Mouse (Mus musculus) liver, adult 2 months (tissue): ENCODE measurements around the gene Crybg1. TPM values are rescaled to one million over a fixed set of nuclear protein-coding genes. Genes with fewer than 3 reads are reported as not detected.
"Not testable (repeated sequence)": the region's sequence is repeated elsewhere in the genome, so short reads cannot be mapped to it uniquely, and the experiment has no call there.

Experiments used
- DNase-seq: peaks from one replicate; pipeline ENCODE4 v3.0.0-alpha.2; 2011; ENCODE audit warnings: low read depth, low spot score; ENCODE audit errors: extremely low read depth
- H3K27ac ChIP-seq: fragments of 200-500 bp; replicated peaks from 2 replicates; pipeline ENCODE4 v1.5.1; 2012; ENCODE audit warnings: low read depth, mild to moderate bottlenecking, control low read depth, inconsistent platforms, low read length; ENCODE audit not compliant: insufficient read depth
- H3K27me3 ChIP-seq: fragments of 200-500 bp; 2 replicates; pipeline ENCODE4 v1.6.1; 2012; ENCODE audit warnings: mild to moderate bottlenecking, moderate library complexity, low read length, inconsistent platforms; ENCODE audit not compliant: control insufficient read depth, insufficient read depth
- H3K36me3 ChIP-seq: fragments of 200-500 bp; 2 replicates; pipeline ENCODE4 v1.6.1; 2012; ENCODE audit warnings: low read length, inconsistent platforms; ENCODE audit not compliant: control insufficient read depth, insufficient read depth
- H3K4me1 ChIP-seq: fragments of 200-500 bp; 2 replicates; pipeline ENCODE4 v1.6.1; 2011; ENCODE audit warnings: low read length; ENCODE audit not compliant: control insufficient read depth, insufficient read depth
- H3K4me3 ChIP-seq: fragments of 200-500 bp; 2 replicates; pipeline ENCODE4 v1.5.1; 2011; ENCODE audit warnings: low read depth, mild to moderate bottlenecking, control low read depth, low read length, moderate library complexity; ENCODE audit not compliant: insufficient read depth
- H3K79me2 ChIP-seq: fragments of 200-500 bp; 2 replicates; pipeline ENCODE4 v1.6.1; 2012; ENCODE audit warnings: inconsistent platforms, mild to moderate bottlenecking, low read length, moderate library complexity; ENCODE audit not compliant: control insufficient read depth, insufficient read depth
- H3K9ac ChIP-seq: fragments of 200-500 bp; 2 replicates; pipeline ENCODE4 v1.6.1; 2012; ENCODE audit warnings: low read depth, mild to moderate bottlenecking, control low read depth, inconsistent platforms, low read length
- CTCF ChIP-seq: fragments of 200-500 bp; IDR thresholded peaks from 2 replicates; pipeline ENCODE4 v1.5.1; 2011; ENCODE audit warnings: low read depth, low read length, control low read depth
- POLR2A ChIP-seq: fragments of 200-500 bp; IDR thresholded peaks from 2 replicates; pipeline ENCODE4 v1.6.1; 2011; ENCODE audit warnings: low read length, control low read depth; ENCODE audit not compliant: insufficient read depth; ENCODE audit errors: extremely low read depth
- WGBS: fragments of 180-500 bp; shearing (Covaris S2); methylation state at CpG from one replicate; pipeline ENCODE4 v1.1.7; 2018; 5-methylcytosine and 5-hydroxymethylcytosine counted together
- polyA plus RNA-seq: library from polyadenylated mRNA; depleted of rRNA; stranded (reverse); fragments of >200 nt; gene quantifications from 2 replicates; pipeline ENCODE4 v1.2.3, GENCODE M21; 2012
- total RNA-seq: library from RNA; depleted of rRNA; stranded (reverse); fragments of >200 nt; gene quantifications from 2 replicates; pipeline ENCODE4 v1.2.3, GENCODE M21; 2014

Crybg1 gene
- total and polyA plus RNA-seq, 2 experiments = 3.2 to 13.0 TPM

DNA sequence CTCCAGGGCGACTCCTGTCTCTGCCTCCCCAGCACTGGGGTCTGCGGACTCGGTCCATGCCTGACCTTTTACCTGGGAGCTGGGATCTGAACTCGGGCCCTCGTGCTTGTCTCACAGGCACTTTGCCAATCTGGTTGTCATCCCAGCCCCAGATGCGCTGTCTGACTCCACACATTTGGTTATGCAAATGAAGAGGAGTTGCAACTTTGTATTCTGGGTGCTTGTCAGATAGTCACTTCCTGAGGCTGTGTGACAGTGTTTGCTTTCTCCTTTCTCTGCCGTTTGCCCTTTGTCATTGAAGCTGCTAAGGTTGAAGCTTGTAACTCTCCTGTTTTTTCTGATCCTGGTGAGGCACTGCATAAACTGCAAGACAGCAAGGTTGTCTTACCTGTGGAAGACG, 220.9 kb downstream of the Crybg1 start:
- H3K4me1 ChIP-seq = peaks cover 7% of the 10 kb centered on the region; the same call in 1 of the 2 replicates
- no peaks in the 10 kb centered on the region for H3K79me2 ChIP-seq
- H3K27ac ChIP-seq = peak overlapping the region; percentile 78
- 38% methylated on average over 8 of the region's 8 CpGs for WGBS
- H3K36me3 ChIP-seq = peaks cover 1% of the 10 kb centered on the region
- no peak for TF ChIP-seq POLR2A
- no peak for TF ChIP-seq CTCF
- H3K4me3 ChIP-seq = no peak overlapping the region
- DNase-seq = peak; percentile 81
- H3K27me3 ChIP-seq = no peaks in the 10 kb centered on the region
- H3K9ac ChIP-seq = 0 out of 2 replicates have a peak overlapping the region, but pooled peaks have one; percentile 1

DNA sequence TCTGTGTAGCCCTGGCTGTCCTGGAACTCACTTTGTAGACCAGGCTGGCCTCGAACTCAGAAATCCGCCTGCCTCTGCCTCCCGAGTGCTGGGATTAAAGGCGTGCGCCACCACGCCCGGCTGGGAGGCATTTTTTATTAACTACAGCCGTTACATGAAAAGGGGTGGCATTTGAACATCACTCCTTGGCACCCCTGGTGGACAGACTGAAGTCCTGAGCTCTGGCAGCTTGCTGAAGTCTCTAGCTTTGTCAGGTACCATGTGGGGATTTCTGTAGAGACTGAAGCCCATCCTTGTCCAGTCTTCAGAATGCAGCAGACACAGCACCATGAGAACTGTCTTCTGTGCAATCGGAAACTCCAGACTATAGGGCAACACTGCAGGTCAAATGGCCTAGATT, 222.9 kb downstream of the Crybg1 start:
- H3K4me3 ChIP-seq, H3K4me1 ChIP-seq, H3K27me3 ChIP-seq, H3K27ac ChIP-seq, H3K9ac ChIP-seq, DNase-seq, H3K79me2 ChIP-seq, H3K36me3 ChIP-seq: not testable (repeated sequence)
- WGBS = 93% methylated on average over 9 of the region's 9 CpGs

DNA sequence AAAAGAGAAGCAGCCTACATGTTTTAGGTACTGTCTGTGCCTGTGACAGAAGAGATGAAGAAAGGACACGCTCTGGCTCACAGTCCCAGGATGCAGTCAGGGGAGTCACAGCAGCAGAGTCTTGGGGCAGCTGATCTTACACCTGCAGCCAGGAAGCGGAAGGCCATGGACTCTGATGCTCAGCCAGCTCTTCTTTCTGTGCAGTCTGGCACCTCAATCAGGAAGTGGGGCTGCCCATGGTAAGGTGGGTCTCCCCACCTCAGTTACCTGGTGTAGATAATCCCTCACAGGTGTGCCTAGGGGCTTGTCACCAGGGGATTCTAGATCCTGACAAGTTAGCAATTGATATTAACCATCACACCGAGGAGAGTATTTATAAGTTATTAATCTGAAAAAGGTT, 225.6 kb downstream of the Crybg1 start:
- no peak overlapping the region for H3K9ac ChIP-seq
- H3K27me3 ChIP-seq = no peaks in the 10 kb centered on the region
- no peak overlapping the region for H3K4me3 ChIP-seq
- H3K79me2 ChIP-seq = no peaks in the 10 kb centered on the region
- H3K36me3 ChIP-seq = peaks cover 8% of the 10 kb centered on the region
- TF ChIP-seq CTCF = no peak
- TF ChIP-seq POLR2A = no peak
- no peaks in the 10 kb centered on the region; the same call in 1 of the 2 replicates for H3K4me1 ChIP-seq
- 95% methylated on average over 3 of the region's 3 CpGs for WGBS
- no peak overlapping the region for H3K27ac ChIP-seq
- no peak for DNase-seq

DNA sequence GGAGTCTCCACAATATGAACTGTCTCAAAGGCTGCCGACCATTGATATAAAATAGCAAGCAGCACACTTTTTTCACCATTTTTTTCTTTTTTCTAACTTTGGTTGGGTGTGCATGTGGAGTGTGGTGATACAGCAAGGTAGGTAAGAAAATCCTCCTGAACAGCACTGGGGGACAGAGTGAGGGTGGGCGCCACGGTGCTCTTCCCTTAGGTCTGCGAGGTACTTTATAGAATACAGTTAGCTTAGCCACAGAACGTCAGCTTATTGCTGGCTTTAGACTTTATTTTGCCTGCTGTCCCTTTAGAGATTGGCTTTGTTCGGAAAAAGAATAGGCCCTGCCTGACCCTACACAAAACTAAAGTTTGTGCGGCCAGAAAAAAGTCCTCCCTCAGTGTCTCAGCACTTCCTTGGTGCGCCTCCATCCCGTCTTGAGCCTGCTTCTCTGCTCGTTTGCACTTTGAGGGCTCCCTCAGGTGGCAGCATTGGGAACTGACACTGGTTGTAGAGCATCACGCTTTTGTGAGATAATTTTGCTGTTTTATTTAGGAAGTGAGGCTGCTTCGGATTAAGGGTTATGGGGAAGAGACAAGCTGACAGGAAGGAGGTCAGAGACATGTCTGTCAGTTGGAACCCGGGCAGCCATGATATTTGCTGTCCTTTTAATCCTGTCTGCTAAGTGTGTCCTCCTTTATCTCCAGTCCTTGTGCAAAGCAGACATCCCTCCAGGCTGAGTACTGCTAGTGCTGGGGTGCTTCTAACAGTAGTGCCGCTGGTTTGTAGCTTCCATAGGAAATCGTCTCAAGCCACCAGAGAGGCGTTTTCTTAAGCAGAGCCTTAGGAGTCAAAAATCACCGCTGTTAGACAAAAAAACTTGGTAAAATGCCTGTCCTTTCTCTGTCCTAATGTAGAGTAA, 229.7 kb downstream of the Crybg1 start:
- Histone ChIP-seq H3K4me3 (no peak overlapping the region), H3K4me1 (no peaks in the 10 kb centered on the region), H3K27ac (no peak overlapping the region), H3K36me3 (peaks cover 10% of the 10 kb centered on the region), H3K9ac (no peak overlapping the region), H3K27me3 (no peaks in the 10 kb centered on the region), H3K79me2 (no peaks in the 10 kb centered on the region)
- TF ChIP-seq POLR2A = no peak
- TF ChIP-seq CTCF = peak; percentile 86
- WGBS = 54% methylated on average over 17 of the region's 17 CpGs
- DNase-seq = no peak

DNA sequence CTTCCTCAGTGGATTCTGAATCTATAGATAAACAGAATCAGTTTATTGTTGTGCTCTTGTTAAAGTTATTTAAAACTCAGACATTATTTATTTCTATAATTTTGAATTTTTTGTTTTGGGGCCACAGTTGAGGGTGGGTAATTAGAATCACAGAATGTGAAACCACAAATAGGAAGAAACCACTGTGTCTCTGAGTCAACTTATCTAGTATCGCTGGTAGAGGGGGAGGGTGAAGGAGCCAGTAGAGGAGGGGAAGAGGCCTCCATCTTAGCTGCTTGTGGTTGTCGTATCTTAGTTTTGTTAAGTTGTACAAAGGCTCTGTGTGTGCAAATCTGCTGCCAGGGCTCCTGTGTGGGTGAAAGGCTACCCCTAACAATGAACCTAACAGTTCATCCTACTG, 231.9 kb downstream of the Crybg1 start:
- no peak overlapping the region for H3K27ac ChIP-seq
- H3K79me2 ChIP-seq = no peaks in the 10 kb centered on the region
- H3K27me3 ChIP-seq = no peaks in the 10 kb centered on the region
- H3K9ac ChIP-seq = no peak overlapping the region
- H3K4me3 ChIP-seq = no peak overlapping the region
- TF ChIP-seq CTCF (no peak), POLR2A (no peak)
- 82% methylated on average over 2 of the region's 2 CpGs for WGBS
- H3K36me3 ChIP-seq = peaks cover 7% of the 10 kb centered on the region
- H3K4me1 ChIP-seq = no peaks in the 10 kb centered on the region
- no peak for DNase-seq

DNA sequence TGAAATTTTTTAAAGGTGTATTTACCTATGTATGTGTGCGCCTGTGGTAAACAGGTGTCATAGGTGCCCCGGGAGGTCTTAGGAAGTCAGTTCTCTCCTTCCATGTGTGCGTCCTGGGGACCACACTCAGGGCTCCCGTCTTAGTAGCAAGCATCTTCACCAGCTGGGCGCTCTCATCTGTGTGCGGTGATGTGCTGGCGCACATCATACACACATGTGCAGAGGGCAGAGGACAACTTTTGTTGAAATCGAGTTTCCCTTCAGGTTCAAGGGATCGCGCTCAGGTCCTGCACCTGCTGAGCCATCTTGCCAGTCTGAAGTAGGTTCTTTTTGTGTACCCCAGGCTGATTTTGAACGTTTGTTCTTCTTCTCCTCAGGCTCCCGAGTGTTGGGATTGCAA, 232.5 kb downstream of the Crybg1 start:
- Histone ChIP-seq H3K27me3 (no peaks in the 10 kb centered on the region), H3K9ac (no peak overlapping the region), H3K4me1 (no peaks in the 10 kb centered on the region), H3K27ac (no peak overlapping the region), H3K4me3 (no peak overlapping the region), H3K36me3 (peaks cover 8% of the 10 kb centered on the region), H3K79me2 (no peaks in the 10 kb centered on the region)
- 88% methylated on average over 12 of the region's 12 CpGs for WGBS
- no peak for DNase-seq
- TF ChIP-seq POLR2A = no peak
- no peak for TF ChIP-seq CTCF
